Mouse (Mus musculus) embryonic facial prominence, embryonic 14.5 days (tissue): ENCODE data around the gene Ccdc18. TPM values are rescaled to one million over a fixed set of nuclear protein-coding genes. Genes with fewer than 3 reads are reported as not detected.
"Not testable (repeated sequence)": the region's sequence is repeated elsewhere in the genome, so short reads cannot be mapped to it uniquely, and the experiment has no call there.

Experiments
- ATAC-seq: fragments of 200-750 bp; cut with Nextera tagmentation; 2 replicates; pipeline ENCODE4 v1.8.0; 2017; ENCODE audit warnings: low read depth, moderate number of reproducible peaks, moderate TSS enrichment
- DNase-seq: peaks from one replicate; pipeline ENCODE4 v3.0.0-alpha.2; 2015; ENCODE audit warnings: low spot score
- H3K27ac ChIP-seq: fragments of 300-500 bp; sonication (generic); replicated peaks from 2 replicates; pipeline ENCODE4 v1.5.1; 2014; ENCODE audit warnings: low read depth, mild to moderate bottlenecking, low read length, moderate library complexity
- H3K27me3 ChIP-seq: fragments of 300-500 bp; sonication (generic); replicated peaks from 2 replicates; pipeline ENCODE4 v1.6.1; 2014; ENCODE audit warnings: low read length; ENCODE audit not compliant: control insufficient read depth, insufficient read depth
- H3K36me3 ChIP-seq: fragments of 300-500 bp; sonication (generic); 2 replicates; pipeline ENCODE4 v1.6.1; 2014; ENCODE audit warnings: low read length, mixed read lengths; ENCODE audit not compliant: control insufficient read depth, insufficient read depth
- H3K4me1 ChIP-seq: fragments of 300-500 bp; sonication (generic); 2 replicates; pipeline ENCODE4 v1.6.1; 2014; ENCODE audit warnings: antibody characterized with exemption, low read length; ENCODE audit not compliant: control insufficient read depth, insufficient read depth
- H3K4me2 ChIP-seq: fragments of 300-500 bp; sonication (generic); 2 replicates; pipeline ENCODE4 v1.6.1; 2014; ENCODE audit warnings: low read depth, mild to moderate bottlenecking, low read length, moderate library complexity, mixed read lengths
- H3K4me3 ChIP-seq: fragments of 300-500 bp; sonication (generic); 2 replicates; pipeline ENCODE4 v1.5.1; 2014; ENCODE audit warnings: low read depth, mild to moderate bottlenecking, low read length
- H3K9ac ChIP-seq: fragments of 300-500 bp; sonication (generic); 2 replicates; pipeline ENCODE4 v1.6.1; 2014; ENCODE audit warnings: low read depth, mild to moderate bottlenecking, low read length, moderate library complexity, mixed read lengths
- H3K9me3 ChIP-seq: fragments of 300-500 bp; sonication (generic); 2 replicates; pipeline ENCODE4 v1.6.1; 2016; ENCODE audit warnings: low read length; ENCODE audit not compliant: control insufficient read depth
- WGBS: fragments of 180-500 bp; shearing (Covaris S2); extraction: QIAGEN DNeasy Blood & Tissue Kit; methylation state at CpG from one replicate; pipeline ENCODE4 v1.1.7; 2014; 5-methylcytosine and 5-hydroxymethylcytosine counted together
- polyA plus RNA-seq: library from polyadenylated mRNA; unstranded; fragments of >200 nt; fragmentation: Nextera tagmentation; extraction: Ambion mirVana; gene quantifications from 2 replicates; pipeline ENCODE4 v1.2.1, GENCODE M21; 2014

Gene Ccdc18
- polyA plus RNA-seq, 1 experiment from 2014 or later = 6.7 TPM

DNA sequence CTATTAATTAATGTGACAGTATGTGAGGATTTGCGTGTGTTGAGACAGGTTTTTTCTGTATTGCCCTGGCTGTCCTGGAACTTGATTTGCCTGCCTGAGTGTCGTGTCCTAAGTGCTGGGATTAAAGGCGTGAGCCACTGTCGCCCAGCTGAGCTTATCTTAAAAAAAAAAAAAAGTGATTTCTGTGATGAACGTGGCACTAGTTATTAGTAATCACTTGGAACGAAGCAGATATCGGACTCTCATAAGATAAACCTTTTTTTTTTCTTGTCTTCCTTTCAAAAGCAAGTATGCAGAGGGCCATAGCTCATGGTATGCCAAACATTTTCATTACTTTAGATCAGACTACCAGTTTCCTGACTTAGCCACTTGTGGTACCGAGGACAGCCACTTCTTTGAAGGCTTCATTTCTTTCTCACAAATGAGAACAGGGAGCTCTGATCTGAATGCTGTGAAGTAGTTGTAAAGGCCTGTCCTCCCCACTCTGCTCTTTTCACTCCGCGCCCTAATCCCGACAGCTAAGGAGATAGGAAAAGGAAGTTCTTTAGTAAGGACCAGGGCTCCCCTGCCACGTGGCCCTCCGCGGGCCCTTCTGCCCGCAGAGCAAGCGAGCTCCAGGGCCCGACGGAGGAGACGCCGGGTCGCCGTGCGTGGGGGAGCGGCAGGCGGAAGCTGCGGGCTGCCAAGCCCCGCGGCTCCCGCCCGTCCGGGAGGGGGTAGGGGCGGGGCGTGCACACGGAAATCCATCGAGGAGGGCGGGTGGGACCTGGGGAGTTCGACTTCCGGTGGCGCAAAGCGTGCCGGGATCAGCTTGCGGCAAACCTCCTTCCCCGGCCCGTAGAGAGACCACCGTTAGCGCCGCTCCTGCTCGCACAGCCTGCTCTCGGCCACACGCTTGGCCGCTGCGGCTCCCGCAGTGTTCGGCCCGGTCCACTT is 135.7 kb downstream of the Ccdc18 start, which contains the start of gene Dr1:
Dr1 (plus strand) TSS at position 771 of the 936 bp plus-strand sequence.
- Histone ChIP-seq H3K36me3 (no peaks in the 10 kb centered on the region), H3K4me1 (peaks cover 7% of the 10 kb centered on the region), H3K9me3 (no peaks in the 10 kb centered on the region), H3K4me3 (peak within 1 kb of the TSS; percentile 98), H3K4me2 (peak within 1 kb of the TSS; percentile 92), H3K27ac (peak within 1 kb of the TSS; percentile 94), H3K9ac (peak within 1 kb of the TSS; percentile 96), H3K27me3 (no peaks in the 10 kb centered on the region)
- DNase-seq (peak; percentile 97), ATAC-seq (peak; percentile 97)
- 5% methylated on average over 42 of the region's 55 CpGs for WGBS

- peak overlapping the region; percentile 98 for H3K4me3 ChIP-seq
- H3K9ac ChIP-seq = peak overlapping the region; percentile 96
- peak overlapping the region; percentile 94 for H3K27ac ChIP-seq
- H3K27me3 ChIP-seq = no peaks in the 10 kb centered on the region
- H3K4me1 ChIP-seq = peaks cover 7% of the 10 kb centered on the region
- H3K4me2 ChIP-seq = peak overlapping the region; percentile 92
- WGBS = under 1% methylated on average over 19 of the region's 44 CpGs
- DNase-seq = no peak
- no peaks in the 10 kb centered on the region for H3K9me3 ChIP-seq
- H3K36me3 ChIP-seq = peaks cover 6% of the 10 kb centered on the region; the same call in 1 of the 2 replicates
- ATAC-seq = peak; percentile 53
These were observed 136.6 kb downstream of the Ccdc18 start for GRCm38 (mm10) chr5:108269063-108269810.

- Histone ChIP-seq H3K9ac (peak overlapping the region; percentile 96), H3K4me3 (peak overlapping the region; percentile 98), H3K9me3 (no peaks in the 10 kb centered on the region), H3K36me3 (peaks cover 6% of the 10 kb centered on the region; the same call in 1 of the 2 replicates), H3K4me2 (peak overlapping the region; percentile 92), H3K27me3 (no peaks in the 10 kb centered on the region), H3K27ac (no peak overlapping the region), H3K4me1 (peaks cover 7% of the 10 kb centered on the region)
- ATAC-seq = no peak
- 6% methylated on average over 7 of the region's 7 CpGs for WGBS
- DNase-seq = no peak
These were observed 137.1 kb downstream of the Ccdc18 start for GRCm38 (mm10) chr5:108269811-108270151.

DNA sequence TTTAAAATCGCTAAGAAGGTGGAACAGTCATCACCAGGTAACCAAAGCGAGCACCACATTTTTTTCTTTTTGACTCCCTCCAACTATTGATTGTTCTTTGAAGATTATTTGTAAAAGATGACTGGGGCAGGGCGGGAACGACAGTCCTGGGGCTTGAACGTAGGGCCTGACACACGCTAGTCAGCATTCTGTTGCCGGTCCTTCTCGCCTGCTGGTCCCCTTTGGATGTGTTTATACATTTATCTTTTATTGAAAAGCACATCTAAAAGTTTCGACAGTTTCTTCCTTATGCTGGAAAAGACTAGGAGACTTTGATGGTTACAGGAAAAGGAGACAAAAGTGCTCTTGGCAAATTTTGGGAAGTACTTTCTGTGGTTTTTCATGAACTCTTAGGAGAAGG is 137.7 kb downstream of the Ccdc18 start:
- H3K4me2 ChIP-seq = peak overlapping the region; percentile 92
- no peaks in the 10 kb centered on the region for H3K9me3 ChIP-seq
- H3K27me3 ChIP-seq = no peaks in the 10 kb centered on the region
- peaks cover 7% of the 10 kb centered on the region for H3K4me1 ChIP-seq
- no peak overlapping the region for H3K27ac ChIP-seq
- H3K4me3 ChIP-seq = peak overlapping the region; percentile 98
- DNase-seq (no peak), ATAC-seq (no peak)
- WGBS = 40% methylated on average over 9 of the region's 9 CpGs
- H3K9ac ChIP-seq = peak overlapping the region; percentile 96
- peaks cover 6% of the 10 kb centered on the region; the same call in 1 of the 2 replicates for H3K36me3 ChIP-seq

DNA sequence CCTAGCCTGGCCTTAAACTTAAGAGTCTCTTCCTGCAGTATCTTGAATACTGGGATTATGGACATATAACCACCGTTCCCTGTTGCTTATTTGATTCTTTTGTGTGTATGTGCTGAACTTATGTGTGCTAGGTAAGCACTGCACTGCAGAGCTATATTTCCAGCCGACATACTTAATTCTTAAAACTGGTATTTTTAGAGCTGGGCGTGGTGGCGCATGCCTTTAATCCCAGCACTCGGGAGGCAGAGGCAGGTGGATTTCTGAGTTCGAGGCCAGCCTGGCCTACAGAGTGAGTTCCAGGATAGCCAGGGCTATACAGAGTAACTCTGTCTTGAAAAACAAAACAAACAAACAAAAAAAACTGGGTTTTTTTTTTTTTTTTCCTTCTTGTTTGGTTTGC is 138.7 kb downstream of the Ccdc18 start:
- H3K9me3 ChIP-seq, H3K27me3 ChIP-seq, DNase-seq, H3K4me1 ChIP-seq, H3K4me3 ChIP-seq, H3K9ac ChIP-seq, H3K27ac ChIP-seq, ATAC-seq: not testable (repeated sequence)
- WGBS = 94% methylated on average over 6 of the region's 6 CpGs
- Histone ChIP-seq H3K4me2 (peak overlapping the region; percentile 92), H3K36me3 (peaks cover 13% of the 10 kb centered on the region)

Other genes starting within 250 kb of the Ccdc18 start
- 58.1 and 63.8 TPM in 2 replicates for gene Rpl5, start 232.4 kb upstream of the Ccdc18 start, polyA plus RNA-seq
- gene Fam69a, start 145.8 kb upstream of the Ccdc18 start, polyA plus RNA-seq = 33.0 and 34.2 TPM in 2 replicates
- 84.3 and 86.2 TPM in 2 replicates for gene Mtf2, start 67.2 kb upstream of the Ccdc18 start, polyA plus RNA-seq
- gene Tmed5, start 255 bp upstream of the Ccdc18 start, polyA plus RNA-seq = 25.8 and 29.6 TPM in 2 replicates
- 43.6 and 49.0 TPM in 2 replicates for gene Dr1, start 136.0 kb downstream of the Ccdc18 start, polyA plus RNA-seq
- gene Pigg, start 179.7 kb downstream of the Ccdc18 start, polyA plus RNA-seq = 1.9 and 3.3 TPM in 2 replicates
- 0.21 and 0.77 TPM in 2 replicates for gene Gm42517, start 235.0 kb downstream of the Ccdc18 start, polyA plus RNA-seq